23 mouse cellular contexts compared by ENCODE assay signal in genomic region chr7:84372871-84373270, GRCm38 (mm10). TPM values are rescaled to one million over a fixed set of nuclear protein-coding genes. Genes with fewer than 3 reads are reported as not detected.
DNase-seq lines count a peak whose midpoint lies in the region; ATAC-seq and TF ChIP-seq lines count a peak whose summit lies in the region.
"Had no signal": no experiment of that assay in that cellular context is flagged by ENCODE, and none has a peak within 500 bp of the region (broad histone marks: within the 10 kb centered on the region; RNA-seq: fewer than 3 reads in every experiment).

No protein-coding gene starts in this region.

- no peak for TF ChIP-seq CTCF in layer of hippocampus, adult 2 months (conservative IDR thresholded peaks at IDR 0.05)
- no peak for TF ChIP-seq CTCF in midbrain, postnatal 0 days (IDR thresholded peaks at IDR 0.05)

- ATAC-seq in forebrain, embryonic 14.5 days = 0 out of 2 replicates have a peak, but pooled peaks have one; percentile 18
- ATAC-seq in hindbrain, embryonic 16.5 days = no peak
- no peak for ATAC-seq in midbrain, postnatal 0 days (ENCODE audit: low FRiP score)
- ATAC-seq: intestine, embryonic 15.5 days had no signal

- DNase-seq in layer of hippocampus, adult 2 months (ENCODE audit: low spot score in 2 of 2) = no peak
- DNase-seq in layer of hippocampus, adult 18-20 months (ENCODE audit: low spot score in 2 of 2) = no peak
- DNase-seq in forebrain, embryonic 14.5 days (ENCODE audit: low spot score) = no peak
- no peak for DNase-seq in midbrain, postnatal 0 days (ENCODE audit: low spot score)
- no peak for DNase-seq in retina, postnatal 1 day
- no peak for DNase-seq in gastrocnemius, postnatal 10 days
- no peak for DNase-seq in lung, postnatal 36 days
- DNase-seq: adrenal gland, postnatal 25 days; B cell, adult 2 months; cerebellum, adult 11 months; cerebellum, postnatal 10 days; kidney, postnatal 4 days; liver, embryonic 13.5 days; lung, embryonic 14.5 days; thymus, postnatal 14 days had no signal

- H3K4me3 ChIP-seq in layer of hippocampus, adult 2 months = no peak overlapping the region
- H3K4me3 ChIP-seq in forebrain, embryonic 14.5 days (ENCODE audit: low read depth, low read length) = no peak overlapping the region
- no peak overlapping the region for H3K4me3 ChIP-seq in hindbrain, embryonic 16.5 days (ENCODE audit: low read length)
- no peak overlapping the region for H3K4me3 ChIP-seq in midbrain, postnatal 0 days (ENCODE audit: low read depth, low read length)
- H3K4me3 ChIP-seq: embryonic facial prominence, embryonic 13.5 days; heart, embryonic 13.5 days; intestine, embryonic 15.5 days; limb, embryonic 13.5 days; liver, embryonic 13.5 days; neural tube, embryonic 12.5 days had no signal

- no peaks in the 10 kb centered on the region for H3K9me3 ChIP-seq in forebrain, embryonic 14.5 days (replicated peaks; ENCODE audit: control insufficient read depth, low read length)
- H3K9me3 ChIP-seq in hindbrain, embryonic 16.5 days (ENCODE audit: control insufficient read depth, low read length) = no peaks in the 10 kb centered on the region
- no peaks in the 10 kb centered on the region for H3K9me3 ChIP-seq in midbrain, postnatal 0 days (ENCODE audit: low read length)
- H3K9me3 ChIP-seq: embryonic facial prominence, embryonic 13.5 days; heart, embryonic 13.5 days; intestine, embryonic 15.5 days; limb, embryonic 13.5 days; liver, embryonic 13.5 days; neural tube, embryonic 12.5 days had no signal

- no peaks in the 10 kb centered on the region; the same call in 1 of the 2 replicates for H3K4me1 ChIP-seq in forebrain, embryonic 14.5 days (ENCODE audit: control insufficient read depth, insufficient read depth, low read length)
- peaks cover 12% of the 10 kb centered on the region for H3K4me1 ChIP-seq in hindbrain, embryonic 16.5 days (ENCODE audit: control insufficient read depth, insufficient read depth, low read depth, low read length)
- peaks cover 17% of the 10 kb centered on the region; the same call in 1 of the 2 replicates for H3K4me1 ChIP-seq in midbrain, postnatal 0 days (ENCODE audit: insufficient read depth, low read length)
- H3K4me1 ChIP-seq: intestine, embryonic 15.5 days; limb, embryonic 13.5 days; liver, embryonic 13.5 days had no signal

- H3K27me3 ChIP-seq in forebrain, embryonic 14.5 days (replicated peaks; ENCODE audit: control insufficient read depth, insufficient read depth, low read length) = no peaks in the 10 kb centered on the region
- no peaks in the 10 kb centered on the region for H3K27me3 ChIP-seq in hindbrain, embryonic 16.5 days (replicated peaks; ENCODE audit: control insufficient read depth, insufficient read depth, low read length)
- H3K27me3 ChIP-seq in midbrain, postnatal 0 days (ENCODE audit: insufficient read depth, low read length) = no peaks in the 10 kb centered on the region
- H3K27me3 ChIP-seq: embryonic facial prominence, embryonic 13.5 days; heart, embryonic 13.5 days; intestine, embryonic 15.5 days; limb, embryonic 13.5 days; liver, embryonic 13.5 days; neural tube, embryonic 12.5 days had no signal

- no peaks in the 10 kb centered on the region for H3K36me3 ChIP-seq in forebrain, embryonic 14.5 days (ENCODE audit: control insufficient read depth, insufficient read depth, low read length)
- no peaks in the 10 kb centered on the region for H3K36me3 ChIP-seq in hindbrain, embryonic 16.5 days (ENCODE audit: control insufficient read depth, insufficient read depth, low read length)
- H3K36me3 ChIP-seq in midbrain, postnatal 0 days (ENCODE audit: insufficient read depth, low read length) = no peaks in the 10 kb centered on the region
- H3K36me3 ChIP-seq: embryonic facial prominence, embryonic 13.5 days; heart, embryonic 13.5 days; intestine, embryonic 15.5 days; limb, embryonic 13.5 days; liver, embryonic 13.5 days; neural tube, embryonic 12.5 days had no signal

- no peak overlapping the region for H3K4me2 ChIP-seq in forebrain, embryonic 14.5 days (ENCODE audit: low read length)
- peak overlapping the region; percentile 25 for H3K4me2 ChIP-seq in hindbrain, embryonic 16.5 days (ENCODE audit: low read length)
- peak overlapping the region; percentile 18; the same call in 1 of the 2 replicates for H3K4me2 ChIP-seq in midbrain, postnatal 0 days (ENCODE audit: low read depth, low read length, poor library complexity, severe bottlenecking)
- H3K4me2 ChIP-seq: embryonic facial prominence, embryonic 13.5 days; heart, embryonic 13.5 days; intestine, embryonic 15.5 days; limb, embryonic 13.5 days; liver, embryonic 13.5 days; lung, embryonic 14.5 days; neural tube, embryonic 12.5 days had no signal

- no peak overlapping the region for H3K9ac ChIP-seq in forebrain, embryonic 14.5 days (ENCODE audit: low read length)
- H3K9ac ChIP-seq in hindbrain, embryonic 16.5 days (ENCODE audit: low read depth, low read length) = no peak overlapping the region
- 0 out of 2 replicates have a peak overlapping the region, but pooled peaks have one; percentile 40 for H3K9ac ChIP-seq in midbrain, postnatal 0 days (replicated peaks; ENCODE audit: low read length, poor library complexity, severe bottlenecking)
- H3K9ac ChIP-seq: embryonic facial prominence, embryonic 13.5 days; heart, embryonic 13.5 days; intestine, embryonic 15.5 days; limb, embryonic 13.5 days; liver, embryonic 13.5 days; lung, embryonic 14.5 days; neural tube, embryonic 12.5 days had no signal

- H3K27ac ChIP-seq in layer of hippocampus, adult 2 months = peak overlapping the region; percentile 82
- peak overlapping the region; percentile 58 for H3K27ac ChIP-seq in forebrain, embryonic 14.5 days (ENCODE audit: low read depth, low read length)
- peak overlapping the region; percentile 55; the same call in 1 of the 2 replicates for H3K27ac ChIP-seq in hindbrain, embryonic 16.5 days (ENCODE audit: low read depth, low read length)
- H3K27ac ChIP-seq in midbrain, postnatal 0 days (ENCODE audit: low read depth, low read length) = peak overlapping the region; percentile 48
- H3K27ac ChIP-seq: embryonic facial prominence, embryonic 13.5 days; heart, embryonic 13.5 days; intestine, embryonic 15.5 days; limb, embryonic 13.5 days; liver, embryonic 13.5 days; neural tube, embryonic 12.5 days had no signal

- 100% methylated on average over 1 of the region's 1 CpGs for WGBS in forebrain, embryonic 14.5 days
- WGBS in hindbrain, embryonic 16.5 days = 88% methylated on average over 1 of the region's 1 CpGs
- WGBS in midbrain, postnatal 0 days = 100% methylated on average over 1 of the region's 1 CpGs

RNA-seq across cellular contexts. Expression of gene Arnt2, which starts 37.1 kb away (rescaled TPM):
- total RNA-seq in layer of hippocampus, adult 2 months (2021) = 100 to 1,000 TPM; 146 to 163 TPM
- total RNA-seq in layer of hippocampus, adult 18-20 months (2021) = 100 to 1,000 TPM; 158 to 160 TPM
- polyA plus RNA-seq in forebrain, embryonic 14.5 days (2014; fragmentation: Nextera tagmentation; extraction: Ambion mirVana) = 51.4 and 59.3 TPM in 2 replicates
- 53.8 and 72.4 TPM in 2 replicates for polyA plus RNA-seq in hindbrain, embryonic 16.5 days (2015; fragmentation: Nextera tagmentation; extraction: Ambion mirVana)
- total RNA-seq in midbrain, postnatal 0 days (2014; rRNA removed) = 165 and 166 TPM in 2 replicates
- 62.9 and 63.1 TPM in 2 replicates for polyA plus RNA-seq in midbrain, postnatal 0 days (2015; fragmentation: Nextera tagmentation; extraction: Ambion mirVana)
- 1 to 10 TPM; 3.9 to 6.4 TPM for total RNA-seq in gastrocnemius, postnatal 10 days (2021)
- total RNA-seq: granulocyte monocyte progenitor cell, adult 5-6 weeks; monocyte, adult 5-6 weeks had no signal

Comparison
In these comparisons a context has a peak if more than half of its experiments do, and no peak if none do; other contexts are left out.
1. RNA of gene Arnt2, which starts 37.1 kb away (total RNA-seq): 165 to 166 TPM in midbrain, postnatal 0 days, 146 to 163 TPM in layer of hippocampus, adult 2 months and 158 to 160 TPM in layer of hippocampus, adult 18-20 months; 3.9 to 6.4 TPM in gastrocnemius, postnatal 10 days; every median in the first group is over 10 times any median in the second.
2. Peak in every context shown above with its lines, with median percentiles within 50 percentile points of each other: H3K27ac ChIP-seq.